Mouse (Mus musculus): Measurements from ENCODE around the gene Vps54. TPM values are rescaled to one million over a fixed set of nuclear protein-coding genes. Genes with fewer than 3 reads are reported as not detected.
"Not testable (repeated sequence)": the region's sequence is repeated elsewhere in the genome, so short reads cannot be mapped to it uniquely, and the experiment has no call there.

The Vps54 gene
- polyA plus RNA-seq (2012; rRNA removed): 20.3 and 23.2 TPM in 2 replicates

GRCm38 (mm10) chr11:21239021-21239661 lies at the start of gene Vps54:
TSS of gene Vps54 (plus strand) at chr11:21239281.
- DNase-seq (ENCODE audit: low read depth): no peak

DNA sequence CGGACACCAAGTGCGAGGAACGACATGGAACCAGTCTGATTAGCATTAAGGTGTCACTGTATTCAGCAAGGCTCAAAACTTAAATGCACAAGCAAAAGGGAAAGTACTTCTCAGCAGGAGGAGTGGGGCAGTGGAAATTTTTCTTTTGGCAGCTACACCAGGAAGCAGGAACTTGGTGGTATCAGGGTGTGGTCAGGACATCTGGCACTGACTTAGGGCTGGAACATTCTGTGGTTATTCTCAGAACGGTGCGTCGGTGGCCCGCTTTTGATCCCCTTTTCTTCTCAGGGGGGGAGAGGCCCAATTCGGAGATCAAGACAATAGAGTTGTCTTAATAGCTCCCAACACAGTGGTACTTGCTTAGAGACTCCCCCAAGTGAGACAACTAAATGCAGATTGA lies 47.3 kb upstream of the Vps54 start:
- not testable (repeated sequence) for DNase-seq (ENCODE audit: low read depth)

- peak; percentile 66 for DNase-seq (ENCODE audit: low read depth)
These were observed 44.2 kb upstream of the Vps54 start for GRCm38 (mm10) chr11:21194851-21195250.

GRCm38 (mm10) chr11:21209046-21209445 lies 30.0 kb upstream of the Vps54 start:
- DNase-seq (ENCODE audit: low read depth): no peak

DNA sequence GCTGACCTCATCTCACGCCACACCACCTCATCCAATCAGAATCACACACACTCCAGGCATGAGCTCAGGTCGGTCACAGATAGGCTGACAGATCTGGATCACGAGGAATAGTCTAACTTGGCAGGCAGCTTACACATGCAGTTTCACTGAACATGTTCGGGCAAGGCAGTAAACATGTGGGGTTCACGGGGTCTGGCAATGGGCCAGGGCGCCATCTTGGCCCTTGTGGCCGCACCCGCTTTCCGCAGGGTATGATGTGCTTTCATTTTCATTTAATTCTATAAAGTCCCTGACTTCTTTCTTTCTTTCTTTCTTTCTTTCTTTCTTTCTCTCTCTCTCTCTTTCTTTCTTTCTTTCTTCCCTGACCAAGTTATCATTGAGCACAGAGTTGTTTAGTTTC lies 29.4 kb upstream of the Vps54 start:
- not testable (repeated sequence) for DNase-seq (ENCODE audit: low read depth)

GRCm38 (mm10) chr11:21217419-21217818 lies 21.7 kb upstream of the Vps54 start:
- DNase-seq (ENCODE audit: low read depth): no peak

DNA sequence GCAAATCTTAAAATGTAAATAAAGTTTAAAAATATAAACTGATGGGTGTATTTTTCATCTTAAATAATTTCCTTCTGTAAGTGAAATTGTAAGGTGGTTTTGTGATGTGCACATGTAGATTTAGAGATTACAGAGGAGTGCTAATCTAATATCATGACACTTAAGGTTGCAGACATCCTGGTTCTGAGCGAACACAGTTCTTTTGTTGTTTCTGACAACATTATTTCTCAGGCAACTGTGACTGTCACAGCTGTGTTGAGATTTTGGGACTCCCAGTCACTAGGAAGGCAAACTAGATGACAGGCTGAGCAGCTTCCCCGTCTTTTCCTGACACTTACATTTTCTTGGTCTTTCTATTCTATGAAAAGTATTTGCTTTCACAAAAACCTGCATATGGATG lies 19.8 kb upstream of the Vps54 start:
- no peak for DNase-seq (ENCODE audit: low read depth)

GRCm38 (mm10) chr11:21219851-21220587 lies 19.1 kb upstream of the Vps54 start:
- DNase-seq (ENCODE audit: low read depth): no peak

GRCm38 (mm10) chr11:21220754-21221153 lies 18.3 kb upstream of the Vps54 start:
- no peak for DNase-seq (ENCODE audit: low read depth)

DNA sequence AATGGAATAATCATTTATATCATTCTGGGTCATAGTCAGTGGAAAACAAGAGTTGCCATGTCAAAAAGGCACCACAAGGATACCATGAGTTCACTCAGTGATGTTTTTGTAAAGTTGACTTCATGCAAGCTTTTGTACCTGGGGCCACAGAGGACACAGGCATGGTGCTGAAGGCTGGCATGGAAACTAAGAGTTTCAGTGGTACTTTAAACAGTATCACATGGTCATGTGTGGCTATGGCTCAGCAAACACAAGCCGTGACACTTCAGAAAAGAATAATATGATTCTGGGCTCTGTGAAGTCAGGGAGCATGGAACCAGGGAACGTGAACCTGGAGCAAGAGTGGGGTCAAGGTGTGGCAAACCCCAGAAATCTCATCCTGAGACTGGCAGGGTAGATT lies 17.7 kb upstream of the Vps54 start:
- no peak for DNase-seq (ENCODE audit: low read depth)

DNA sequence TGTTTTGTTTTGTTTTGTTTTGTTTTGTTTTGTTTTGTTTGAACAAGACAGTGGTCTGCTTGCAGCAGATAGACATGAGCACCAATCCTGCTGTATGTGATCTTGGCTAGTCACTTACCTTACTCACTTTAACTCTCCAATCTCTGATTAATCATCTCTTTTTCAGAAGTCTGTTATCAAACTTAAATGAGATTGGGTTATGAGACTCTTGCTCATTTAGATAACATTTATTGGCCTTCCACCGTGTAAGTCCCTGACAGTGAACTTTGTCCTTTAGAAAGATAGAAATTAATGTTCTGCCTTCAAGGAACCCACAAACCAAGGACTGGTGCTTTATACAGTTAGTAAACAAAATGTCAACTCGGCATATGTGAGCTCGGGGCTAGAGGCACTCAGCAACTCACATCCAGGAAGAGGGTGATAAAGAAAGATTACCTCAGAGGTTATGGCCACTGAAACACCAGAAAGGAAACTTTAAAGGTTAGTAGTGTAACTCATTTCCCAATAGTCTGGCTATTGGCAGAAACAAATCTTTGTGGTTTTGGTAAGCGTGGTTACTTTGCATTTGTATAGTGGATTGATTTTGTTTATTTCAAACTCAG lies 16.4 kb upstream of the Vps54 start:
- DNase-seq (ENCODE audit: low read depth): no peak

DNA sequence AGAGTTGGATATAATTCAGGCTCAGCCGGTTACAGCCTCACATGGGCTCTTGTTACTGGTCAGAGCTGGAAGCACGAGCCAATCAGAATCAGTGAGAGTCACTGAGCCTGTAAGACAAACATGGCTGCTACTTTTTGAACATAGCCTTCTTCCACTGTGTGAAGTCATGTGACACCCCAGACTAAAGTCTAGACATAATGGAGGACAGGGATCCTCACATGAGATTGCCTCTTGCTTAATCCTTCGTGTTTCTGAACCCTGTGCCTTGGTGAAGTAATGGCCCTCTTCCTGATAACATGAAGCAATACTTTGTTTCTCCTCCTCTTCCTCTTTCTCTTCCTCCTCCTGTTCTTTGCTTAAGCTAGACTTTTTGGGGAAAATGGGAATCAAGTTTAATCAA lies 15.5 kb upstream of the Vps54 start:
- DNase-seq (ENCODE audit: low read depth): no peak

DNA sequence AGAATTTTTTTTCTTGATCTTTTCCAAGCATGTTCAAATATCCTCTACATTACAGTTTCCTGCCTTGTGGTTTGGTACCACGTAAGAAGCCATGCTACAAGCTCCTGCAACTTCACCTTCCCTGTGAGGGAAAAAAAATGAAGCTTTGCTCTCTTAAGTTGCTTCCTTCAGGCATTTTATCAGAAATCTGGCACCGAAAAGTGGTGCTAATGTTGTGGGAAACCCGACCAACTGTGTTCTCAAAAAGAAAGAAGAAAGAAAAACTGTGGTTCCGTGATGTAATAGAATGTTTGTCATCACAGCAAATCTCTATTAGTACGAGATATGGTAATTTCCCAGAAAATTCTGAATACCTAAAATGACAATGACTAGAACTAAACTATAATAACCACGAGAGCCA lies 15.0 kb upstream of the Vps54 start:
- no peak for DNase-seq (ENCODE audit: low read depth)

GRCm38 (mm10) chr11:21224446-21224845 lies 14.6 kb upstream of the Vps54 start:
- DNase-seq (ENCODE audit: low read depth): no peak

DNA sequence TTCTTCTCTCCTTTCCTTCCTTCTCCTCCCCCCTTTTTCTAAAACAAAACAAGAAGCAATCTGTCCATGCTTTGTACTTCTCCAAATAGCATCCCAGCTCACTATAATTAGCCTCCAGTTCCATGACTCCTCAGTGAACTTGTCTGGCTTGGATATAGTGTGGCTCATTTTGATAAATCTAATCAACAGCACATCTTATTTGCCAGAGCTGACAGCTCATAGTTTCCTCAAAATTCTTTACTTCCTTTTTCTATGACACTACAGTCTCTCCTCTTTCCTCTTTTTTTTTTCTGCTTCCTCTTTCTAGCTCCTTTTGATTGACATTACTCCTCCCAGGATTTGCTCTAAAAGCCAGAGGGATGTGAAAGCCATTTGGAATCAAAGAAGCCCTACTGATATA lies 14.1 kb upstream of the Vps54 start:
- no peak for DNase-seq (ENCODE audit: low read depth)

DNA sequence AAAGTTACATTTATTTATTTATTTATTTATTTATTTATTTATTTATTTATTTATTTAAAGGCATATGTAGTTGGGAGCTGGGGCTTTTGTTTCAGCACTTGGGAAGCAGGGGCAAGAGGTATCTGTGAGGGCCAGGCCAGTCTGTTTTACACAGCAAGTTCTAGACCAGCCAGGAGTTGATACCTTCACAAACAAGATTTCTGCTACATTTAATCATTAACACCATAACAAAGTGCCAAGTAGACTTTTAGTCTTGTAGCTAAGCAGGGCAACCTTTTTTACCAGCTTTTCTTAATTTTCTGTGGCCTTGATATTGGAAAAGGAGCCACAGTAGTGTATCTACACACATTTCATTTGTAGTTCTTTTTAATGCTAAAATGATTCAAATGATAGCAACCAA lies 3.7 kb upstream of the Vps54 start:
- no peak for DNase-seq (ENCODE audit: low read depth)

- peak; percentile 81 for DNase-seq (ENCODE audit: low read depth)
These were observed 3.3 kb upstream of the Vps54 start for GRCm38 (mm10) chr11:21235821-21236220.

GRCm38 (mm10) chr11:21236996-21237395 lies 2.1 kb upstream of the Vps54 start:
- DNase-seq (ENCODE audit: low read depth): no peak

DNA sequence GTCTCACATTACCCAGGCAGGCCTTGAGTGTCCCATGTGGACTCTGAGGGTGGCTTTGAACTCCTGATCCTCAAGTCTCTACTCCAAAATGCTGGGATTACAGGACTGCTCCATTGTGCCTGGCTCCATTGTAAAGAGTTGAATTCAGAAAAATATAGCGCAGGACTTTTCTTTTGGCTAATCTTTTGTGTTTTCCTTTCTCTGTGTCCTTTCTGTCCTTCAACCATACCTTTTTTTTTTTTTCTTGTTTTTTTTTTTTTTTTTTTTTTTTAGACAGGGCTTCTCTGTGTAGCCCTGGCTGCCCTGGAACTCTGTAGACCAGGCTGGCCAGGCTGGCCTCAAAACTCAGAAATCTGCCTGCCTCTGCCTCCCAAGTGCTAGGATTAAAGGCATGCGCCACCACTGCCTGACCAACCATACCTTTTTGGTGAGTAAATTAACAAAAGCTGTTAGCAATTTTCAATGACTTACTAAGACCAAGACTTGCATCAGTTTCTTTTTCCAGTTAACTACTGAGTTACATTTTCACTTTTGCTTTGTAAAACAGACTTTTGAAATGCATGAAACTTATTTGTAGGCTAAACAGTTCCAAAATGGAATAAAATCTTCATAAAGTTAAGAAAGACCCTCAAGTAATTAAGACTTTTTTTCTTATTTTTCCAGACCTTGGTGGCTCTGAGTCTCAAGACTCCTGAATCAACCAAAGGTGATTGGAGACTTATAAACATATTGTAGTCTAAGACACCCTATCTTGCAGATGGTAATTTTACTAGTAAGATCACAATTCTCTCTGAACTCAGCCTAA lies 1.4 kb upstream of the Vps54 start:
- DNase-seq (ENCODE audit: low read depth): no peak

GRCm38 (mm10) chr11:21238279-21239020 lies 631 bp upstream of the Vps54 start:
- DNase-seq (ENCODE audit: low read depth): no peak

DNA sequence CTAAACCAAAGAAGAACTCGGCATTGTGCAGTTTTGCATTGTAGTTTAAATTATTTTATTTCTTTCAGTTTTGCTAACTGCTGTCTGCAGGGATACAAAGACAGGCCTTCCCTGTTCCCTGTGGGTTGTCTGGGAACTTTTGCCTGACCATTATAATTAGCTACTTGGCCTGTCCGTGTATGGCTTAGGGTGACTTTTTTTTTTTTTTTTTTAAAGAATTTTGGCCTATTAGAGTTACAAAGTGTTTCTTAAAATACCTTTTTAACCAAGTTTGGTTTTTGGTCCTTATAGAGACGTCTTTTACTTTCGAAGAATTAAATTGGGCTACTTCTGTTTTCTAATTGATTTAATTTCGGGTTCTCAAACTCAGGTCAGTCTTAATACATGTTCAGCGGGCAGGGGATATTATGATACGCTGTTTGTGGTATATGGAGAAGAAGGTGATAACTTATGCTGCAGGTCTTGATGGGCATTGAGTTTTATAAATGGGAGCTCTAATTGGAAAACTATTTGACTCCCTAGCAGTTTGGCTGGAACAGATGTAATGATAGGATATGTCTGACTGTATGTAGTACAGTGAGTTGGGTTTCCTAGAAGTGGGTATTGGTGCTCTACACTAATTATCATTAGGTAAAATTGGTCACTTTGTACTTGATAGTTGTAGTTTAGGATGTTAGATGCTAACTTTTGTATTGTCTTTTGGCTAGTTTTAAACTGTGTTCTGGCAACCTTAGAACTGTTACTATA lies 855 bp downstream of the Vps54 start:
- DNase-seq (ENCODE audit: low read depth): no peak

Measured in gonadal fat pad, adult 2 months (tissue).